Mouse (Mus musculus) limb, embryonic 11.5 days (tissue): ENCODE results near the gene Fgfr3. TPM values are rescaled to one million over a fixed set of nuclear protein-coding genes. Genes with fewer than 3 reads are reported as not detected.

ENCODE experiments used
- ATAC-seq: fragments of 200-750 bp; cut with Nextera tagmentation; 2 replicates; pipeline ENCODE4 v1.8.0; 2017; ENCODE audit warnings: low read depth; ENCODE audit not compliant: insufficient number of reproducible peaks, low FRiP score, low TSS enrichment
- DNase-seq: peaks from one replicate; pipeline ENCODE4 v3.0.0-alpha.2; 2015; ENCODE audit warnings: low spot score
- H3K27ac ChIP-seq: fragments of 300-500 bp; sonication (generic); replicated peaks from 2 replicates; pipeline ENCODE4 v1.5.1; 2014; ENCODE audit warnings: low read depth, mild to moderate bottlenecking, low read length
- H3K27me3 ChIP-seq: fragments of 300-500 bp; sonication (generic); 2 replicates; pipeline ENCODE4 v1.6.1; 2014; ENCODE audit warnings: mild to moderate bottlenecking, low read length, mixed read lengths; ENCODE audit not compliant: control insufficient read depth, insufficient read depth
- H3K36me3 ChIP-seq: fragments of 300-500 bp; sonication (generic); 2 replicates; pipeline ENCODE4 v1.6.1; 2014; ENCODE audit warnings: mild to moderate bottlenecking, low read length, moderate library complexity, mixed read lengths; ENCODE audit not compliant: control insufficient read depth, insufficient read depth
- H3K4me1 ChIP-seq: fragments of 300-500 bp; sonication (generic); 2 replicates; pipeline ENCODE4 v1.6.1; 2014; ENCODE audit warnings: low read length, mixed read lengths; ENCODE audit not compliant: control insufficient read depth, insufficient read depth
- H3K4me2 ChIP-seq: fragments of 300-500 bp; sonication (generic); 2 replicates; pipeline ENCODE4 v1.6.1; 2014; ENCODE audit warnings: low read depth, mild to moderate bottlenecking, moderate library complexity; ENCODE audit not compliant: severe bottlenecking
- H3K4me3 ChIP-seq: fragments of 300-500 bp; sonication (generic); 2 replicates; pipeline ENCODE4 v1.5.1; 2014; ENCODE audit warnings: low read depth, low read length
- H3K9ac ChIP-seq: fragments of 300-500 bp; sonication (generic); 2 replicates; pipeline ENCODE4 v1.6.1; 2014; ENCODE audit warnings: mild to moderate bottlenecking, low read length
- H3K9me3 ChIP-seq: fragments of 300-500 bp; sonication (generic); 2 replicates; pipeline ENCODE4 v1.6.1; 2016; ENCODE audit warnings: low read length; ENCODE audit not compliant: control insufficient read depth
- WGBS: fragments of 180-500 bp; shearing (Covaris S2); extraction: QIAGEN DNeasy Blood & Tissue Kit; methylation state at CpG from one replicate; pipeline ENCODE4 v1.1.7; 2014; 5-methylcytosine and 5-hydroxymethylcytosine counted together
- polyA plus RNA-seq: library from polyadenylated mRNA; unstranded; fragments of >200 nt; fragmentation: Nextera tagmentation; extraction: Ambion mirVana; gene quantifications from 2 replicates; pipeline ENCODE4 v1.2.1, GENCODE M21; 2014

Gene Fgfr3
- polyA plus RNA-seq, 1 experiment from 2014 or later: 11.6 TPM

GRCm38 (mm10) chr5:33728841-33729240 lies 7.4 kb downstream of the Fgfr3 start:
- WGBS: 84% methylated on average over 7 of the region's 7 CpGs
- no peak overlapping the region for H3K4me2 ChIP-seq
- peaks cover 28% of the 10 kb centered on the region for H3K27me3 ChIP-seq
- ATAC-seq (no peak), DNase-seq (no peak)
- peaks cover 4% of the 10 kb centered on the region; the same call in 1 of the 2 replicates for H3K36me3 ChIP-seq
- H3K27ac ChIP-seq: no peak overlapping the region
- H3K9ac ChIP-seq: no peak overlapping the region
- H3K9me3 ChIP-seq: no peaks in the 10 kb centered on the region
- no peak overlapping the region for H3K4me3 ChIP-seq
- peaks cover 7% of the 10 kb centered on the region for H3K4me1 ChIP-seq

GRCm38 (mm10) chr5:33730516-33730915 lies 9.0 kb downstream of the Fgfr3 start:
- Histone ChIP-seq H3K36me3 (peaks cover 4% of the 10 kb centered on the region; the same call in 1 of the 2 replicates), H3K27me3 (peaks cover 16% of the 10 kb centered on the region)
- 43% methylated on average over 5 of the region's 5 CpGs for WGBS

GRCm38 (mm10) chr5:33731051-33731450 lies 9.6 kb downstream of the Fgfr3 start:
- no peak overlapping the region for H3K27ac ChIP-seq
- H3K9ac ChIP-seq: no peak overlapping the region
- peaks cover 4% of the 10 kb centered on the region; the same call in 1 of the 2 replicates for H3K36me3 ChIP-seq
- 46% methylated on average over 21 of the region's 21 CpGs for WGBS
- no peak for ATAC-seq
- peaks cover 13% of the 10 kb centered on the region for H3K27me3 ChIP-seq
- no peaks in the 10 kb centered on the region for H3K9me3 ChIP-seq
- H3K4me1 ChIP-seq: no peaks in the 10 kb centered on the region
- H3K4me2 ChIP-seq: no peak overlapping the region
- no peak overlapping the region for H3K4me3 ChIP-seq
- DNase-seq: no peak

More at GRCm38 (mm10) chr5:33730516-33730915, 9.0 kb downstream of the Fgfr3 start:
- ATAC-seq (no peak), DNase-seq (no peak)
- Histone ChIP-seq H3K27ac (no peak overlapping the region), H3K9me3 (no peaks in the 10 kb centered on the region), H3K4me2 (no peak overlapping the region), H3K4me1 (no peaks in the 10 kb centered on the region), H3K4me3 (no peak overlapping the region), H3K9ac (no peak overlapping the region)

- no peak for ATAC-seq
- WGBS: 96% methylated on average over 12 of the region's 12 CpGs
These were observed 12.4 kb downstream of the Fgfr3 start for GRCm38 (mm10) chr5:33733837-33734236.

GRCm38 (mm10) chr5:33735412-33736092 lies 14.1 kb downstream of the Fgfr3 start:
- Histone ChIP-seq H3K9ac (no peak overlapping the region), H3K9me3 (no peaks in the 10 kb centered on the region)

More at GRCm38 (mm10) chr5:33733837-33734236, 12.4 kb downstream of the Fgfr3 start:
- H3K4me2 ChIP-seq: no peak overlapping the region
- no peak for DNase-seq
- H3K9me3 ChIP-seq: no peaks in the 10 kb centered on the region
- 0 out of 2 replicates have a peak, but pooled peaks cover 6% of the 10 kb centered on the region for H3K27me3 ChIP-seq
- H3K4me3 ChIP-seq: no peak overlapping the region
- H3K4me1 ChIP-seq: no peaks in the 10 kb centered on the region
- no peak overlapping the region for H3K27ac ChIP-seq
- peaks cover 4% of the 10 kb centered on the region; the same call in 1 of the 2 replicates for H3K36me3 ChIP-seq
- H3K9ac ChIP-seq: no peak overlapping the region

GRCm38 (mm10) chr5:33736230-33736629 lies 14.8 kb downstream of the Fgfr3 start:
- Histone ChIP-seq H3K27ac (no peak overlapping the region), H3K4me2 (no peak overlapping the region), H3K4me1 (no peaks in the 10 kb centered on the region), H3K9ac (no peak overlapping the region), H3K27me3 (0 out of 2 replicates have a peak, but pooled peaks cover 3% of the 10 kb centered on the region), H3K9me3 (no peaks in the 10 kb centered on the region), H3K4me3 (no peak overlapping the region), H3K36me3 (peaks cover 7% of the 10 kb centered on the region; the same call in 1 of the 2 replicates)
- DNase-seq (no peak), ATAC-seq (no peak)
- WGBS: 69% methylated on average over 9 of the region's 9 CpGs

More at GRCm38 (mm10) chr5:33735412-33736092, 14.1 kb downstream of the Fgfr3 start:
- Histone ChIP-seq H3K4me1 (no peaks in the 10 kb centered on the region), H3K27ac (no peak overlapping the region), H3K36me3 (peaks cover 4% of the 10 kb centered on the region; the same call in 1 of the 2 replicates), H3K27me3 (0 out of 2 replicates have a peak, but pooled peaks cover 3% of the 10 kb centered on the region), H3K4me2 (no peak overlapping the region), H3K4me3 (no peak overlapping the region)
- WGBS: 91% methylated on average over 16 of the region's 16 CpGs
- DNase-seq (no peak), ATAC-seq (no peak)

- H3K36me3 ChIP-seq: peaks cover 7% of the 10 kb centered on the region; the same call in 1 of the 2 replicates
- no peak overlapping the region for H3K27ac ChIP-seq
These were observed 16.4 kb downstream of the Fgfr3 start for GRCm38 (mm10) chr5:33737903-33738321.

GRCm38 (mm10) chr5:33738341-33738740 lies 16.9 kb downstream of the Fgfr3 start:
- H3K36me3 ChIP-seq: peaks cover 4% of the 10 kb centered on the region; the same call in 1 of the 2 replicates

More at GRCm38 (mm10) chr5:33737903-33738321, 16.4 kb downstream of the Fgfr3 start:
- ATAC-seq (peak; percentile 40; the same call in 1 of the 2 replicates), DNase-seq (peak; percentile 88)
- H3K4me3 ChIP-seq: no peak overlapping the region
- no peaks in the 10 kb centered on the region for H3K4me1 ChIP-seq
- no peaks in the 10 kb centered on the region for H3K9me3 ChIP-seq
- 24% methylated on average over 7 of the region's 7 CpGs for WGBS
- no peak overlapping the region for H3K4me2 ChIP-seq
- no peak overlapping the region for H3K9ac ChIP-seq
- H3K27me3 ChIP-seq: no peaks in the 10 kb centered on the region

More at GRCm38 (mm10) chr5:33738341-33738740, 16.9 kb downstream of the Fgfr3 start:
- Histone ChIP-seq H3K4me1 (no peaks in the 10 kb centered on the region), H3K4me2 (no peak overlapping the region), H3K27ac (no peak overlapping the region), H3K9ac (no peak overlapping the region), H3K9me3 (no peaks in the 10 kb centered on the region), H3K4me3 (no peak overlapping the region), H3K27me3 (no peaks in the 10 kb centered on the region)
- no peak for DNase-seq
- ATAC-seq: no peak
